Mouse (Mus musculus) kidney, adult 11 months (tissue): ENCODE results near the gene Kif26a.
A peak's percentile ranks its signal among the peaks of the same experiment; 100 is the strongest.

Experiments used
- DNase-seq: peaks from one replicate; pipeline ENCODE4 v3.0.0; 2022

Kif26a gene

DNA sequence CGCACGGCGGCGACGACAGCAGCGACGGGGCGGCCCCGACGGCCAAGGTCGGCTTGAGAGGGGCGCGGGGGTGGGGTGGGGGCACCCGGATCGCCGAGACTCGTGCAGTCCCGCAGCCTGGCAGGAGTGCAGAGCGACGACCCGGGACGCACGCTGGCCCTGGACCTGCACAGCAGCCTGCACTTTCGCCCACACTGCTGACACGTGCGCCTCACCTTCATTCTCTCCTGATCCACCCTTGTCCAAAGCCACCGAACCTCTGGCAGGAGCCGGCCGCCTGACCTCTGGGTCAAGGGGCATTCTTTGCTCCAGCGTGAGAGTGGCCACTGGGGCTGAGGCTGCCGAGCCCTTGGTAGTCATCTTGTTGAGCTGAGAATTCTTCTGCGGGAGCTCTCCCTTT is 15.1 kb upstream of the Kif26a start:
- peak; percentile 84 for DNase-seq

DNA sequence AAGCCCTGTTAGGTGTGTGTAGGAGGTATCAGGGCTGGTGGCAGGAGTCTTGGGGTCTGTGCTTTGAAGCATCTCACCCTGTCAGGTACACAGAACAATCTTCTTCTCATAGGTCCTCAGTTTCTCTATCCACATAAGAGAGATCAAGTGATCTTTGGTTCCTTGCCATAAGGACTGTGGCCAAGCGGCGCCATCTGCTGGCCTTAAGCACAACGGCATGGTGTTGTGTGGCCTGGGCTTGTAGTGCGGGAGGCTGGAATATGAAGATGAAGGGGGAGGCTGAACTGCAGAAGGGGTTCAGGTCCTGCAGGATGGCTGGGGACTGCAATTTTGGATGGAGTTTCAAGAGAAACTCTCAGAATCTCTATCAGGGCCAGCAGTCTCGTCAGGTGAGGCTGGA is 5.8 kb upstream of the Kif26a start:
- peak; percentile 54 for DNase-seq

DNA sequence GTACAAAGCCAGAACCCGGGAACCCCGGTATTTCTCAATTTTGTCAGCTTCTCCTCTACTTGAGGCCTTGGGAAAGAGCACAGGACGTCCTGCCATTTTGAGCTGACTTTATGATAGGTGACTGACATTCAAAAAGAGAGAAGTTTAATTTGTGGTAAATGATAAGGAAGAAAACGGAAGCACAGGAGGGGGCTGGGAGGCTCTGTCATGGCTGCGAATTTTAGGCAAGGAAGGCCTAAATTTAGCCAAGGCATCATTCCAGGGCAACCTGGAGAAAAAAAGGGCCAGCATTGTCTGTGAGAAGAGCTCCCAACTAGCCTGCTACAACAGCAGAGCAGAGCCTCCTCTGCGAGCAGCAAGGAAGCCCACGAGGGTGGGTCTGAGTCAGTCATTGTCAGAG is 5.3 kb upstream of the Kif26a start:
- DNase-seq: no peak

DNA sequence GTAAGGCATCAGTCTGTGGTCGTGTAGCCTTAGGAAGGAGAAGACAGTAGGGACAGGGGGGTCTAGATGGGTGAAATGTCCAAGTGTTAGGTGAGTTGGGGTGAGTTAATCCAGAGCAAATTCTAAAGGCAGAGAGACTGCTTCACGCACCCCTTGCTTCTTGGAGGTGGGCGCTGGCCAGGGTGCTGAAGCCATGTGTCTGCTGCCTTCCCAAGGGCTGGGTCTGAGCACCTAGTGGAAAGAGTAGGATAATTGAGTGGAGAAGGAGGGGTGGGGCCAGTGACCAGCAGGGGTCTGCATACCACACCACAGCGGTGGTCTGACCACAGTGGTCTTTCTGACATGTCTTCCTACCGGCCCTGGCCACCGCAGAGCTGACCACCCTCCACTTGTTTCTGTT is 4.7 kb upstream of the Kif26a start:
- DNase-seq: no peak

DNA sequence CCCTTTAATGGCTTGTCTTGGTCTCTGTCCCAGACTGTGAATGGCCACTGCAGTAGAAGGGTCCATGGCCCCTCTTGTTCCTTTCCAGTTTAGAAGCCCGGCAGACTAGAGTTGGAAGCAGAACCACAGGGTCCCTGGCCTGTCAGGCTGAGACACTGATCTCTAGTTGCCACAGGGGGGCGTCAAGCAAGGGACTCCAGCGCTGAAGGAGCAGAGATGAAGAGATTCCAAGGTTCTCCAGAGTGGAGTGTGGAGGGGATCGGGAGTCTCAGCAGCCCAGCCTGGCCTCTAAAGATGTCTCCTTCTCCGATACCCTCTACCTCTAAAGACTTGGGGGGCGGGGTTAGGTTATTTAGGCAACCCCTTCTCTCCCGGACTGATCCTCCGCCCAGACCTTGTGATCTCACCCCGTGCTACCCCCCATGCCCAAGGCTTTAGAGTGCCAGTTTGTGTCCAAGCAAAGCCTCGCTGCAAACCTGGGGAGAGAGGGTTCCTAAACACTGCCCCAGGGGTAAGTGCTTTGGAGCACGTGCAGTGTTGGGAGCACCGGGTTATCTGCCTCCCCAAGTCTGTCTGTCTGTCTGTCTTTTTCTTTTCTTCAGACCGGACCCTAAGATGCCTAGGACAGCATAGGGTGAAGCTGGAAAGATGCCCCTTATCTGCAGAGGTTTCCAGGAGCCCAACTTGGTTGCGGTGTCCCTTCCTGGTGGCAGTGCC is 2.7 kb upstream of the Kif26a start:
- DNase-seq: no peak

DNA sequence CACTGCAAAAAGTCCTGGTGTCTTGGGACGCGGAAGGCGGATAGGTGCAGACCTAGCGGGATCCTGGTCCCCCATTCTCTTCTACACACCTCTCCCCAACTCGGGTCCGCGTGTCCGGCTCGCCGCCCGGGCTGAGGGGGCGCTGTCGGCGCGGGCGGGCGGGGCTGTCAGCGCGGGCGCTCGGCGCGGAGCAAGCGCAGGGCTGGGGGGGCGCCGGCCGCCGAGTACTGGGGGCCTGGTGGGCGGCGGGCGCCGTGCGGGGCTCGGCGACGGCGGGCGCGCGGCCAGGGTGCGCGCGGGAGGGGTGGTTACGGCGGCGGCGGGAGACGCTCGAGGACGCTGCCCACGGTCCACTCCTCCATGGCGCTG is 2.2 kb upstream of the Kif26a start:
- no peak for DNase-seq

DNA sequence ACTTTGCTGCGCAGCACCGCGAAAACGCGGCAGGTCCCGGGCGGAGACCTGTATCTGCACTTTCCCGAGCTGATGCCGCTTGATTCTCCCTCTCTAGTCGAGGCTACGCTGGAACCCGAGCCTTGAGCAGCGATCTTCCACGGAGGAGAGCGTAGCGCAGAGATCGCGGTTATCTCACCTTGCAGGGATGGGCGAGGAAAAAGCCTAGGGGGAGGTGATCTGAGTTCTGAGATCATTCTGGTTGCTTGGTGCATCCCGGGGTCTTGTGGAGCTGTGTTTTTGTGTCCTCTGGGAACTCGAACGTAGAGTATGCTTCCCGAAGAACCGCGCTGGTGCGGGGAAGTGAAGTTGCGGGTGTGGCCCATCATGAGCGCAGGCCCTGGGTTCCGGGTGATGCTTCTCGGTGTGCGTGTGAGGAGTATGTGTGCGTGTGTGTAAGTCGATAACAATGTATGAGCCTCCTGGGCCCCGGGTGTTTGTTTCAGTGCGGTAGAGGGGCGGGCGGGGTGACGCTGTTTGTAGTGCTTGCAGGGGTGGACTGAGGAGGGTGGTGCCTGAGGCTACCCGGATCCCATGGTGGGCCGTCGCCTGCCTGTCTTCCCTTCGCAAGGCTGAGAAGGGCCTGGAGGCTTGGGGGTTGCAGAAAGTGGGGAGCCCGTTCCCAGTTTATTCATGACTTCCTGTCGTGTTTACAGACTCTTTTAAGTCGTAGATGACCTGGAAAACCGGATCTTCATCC is 1.5 kb upstream of the Kif26a start:
- DNase-seq: no peak

DNA sequence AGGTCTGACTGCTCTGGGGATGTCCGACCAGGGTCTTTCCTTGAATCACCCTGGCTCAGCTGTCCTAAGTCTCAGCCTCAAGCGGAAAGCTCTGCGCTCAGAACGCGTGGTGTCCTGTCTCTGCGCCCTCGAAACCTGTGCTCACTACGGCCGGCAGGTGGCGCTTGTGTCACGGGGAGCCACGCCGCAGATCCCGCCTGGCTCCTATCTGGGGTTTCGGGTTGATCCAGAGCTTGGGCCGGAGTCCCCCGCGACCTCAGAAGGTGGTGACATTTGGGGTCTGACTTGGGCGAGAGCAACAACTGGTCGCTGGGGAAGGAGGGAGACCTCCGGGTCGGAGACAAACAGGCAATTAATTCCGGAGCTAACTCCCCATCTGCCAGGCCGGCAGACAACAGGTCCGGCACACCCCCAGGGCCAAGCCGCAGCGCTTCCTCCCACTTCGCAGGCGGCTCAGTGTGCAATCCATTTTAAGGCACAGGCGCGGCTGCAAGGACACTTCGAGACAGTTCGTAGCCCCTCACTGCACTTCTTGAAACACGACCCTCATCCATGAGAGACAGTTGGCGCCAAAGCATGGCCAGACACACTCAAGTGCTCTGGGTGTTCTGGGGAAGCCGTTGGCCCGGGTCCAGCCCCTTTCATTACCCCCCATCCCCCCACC is 665 bp upstream of the Kif26a start:
- DNase-seq: peak; percentile 64

DNA sequence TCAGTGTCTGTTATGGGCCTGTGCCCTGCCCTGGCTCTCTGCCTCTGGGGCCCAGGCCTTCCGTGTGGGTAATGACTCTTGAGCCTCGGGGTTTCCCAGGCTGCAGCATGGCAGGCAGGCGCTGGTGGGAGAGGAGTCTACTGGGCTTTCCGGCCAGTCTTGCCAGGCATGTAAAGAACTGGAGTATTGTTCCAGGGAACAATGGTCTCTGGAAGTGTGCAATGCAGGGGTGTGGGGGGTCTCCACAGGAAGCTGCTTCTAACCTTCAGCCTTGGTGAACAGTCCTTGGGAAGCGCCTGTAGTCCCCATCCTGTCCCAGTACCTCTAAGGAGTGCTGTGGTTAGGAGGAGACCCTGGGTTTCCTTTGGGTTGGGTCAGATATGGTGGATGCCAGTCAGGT is 1.4 kb downstream of the Kif26a start:
- no peak for DNase-seq

DNA sequence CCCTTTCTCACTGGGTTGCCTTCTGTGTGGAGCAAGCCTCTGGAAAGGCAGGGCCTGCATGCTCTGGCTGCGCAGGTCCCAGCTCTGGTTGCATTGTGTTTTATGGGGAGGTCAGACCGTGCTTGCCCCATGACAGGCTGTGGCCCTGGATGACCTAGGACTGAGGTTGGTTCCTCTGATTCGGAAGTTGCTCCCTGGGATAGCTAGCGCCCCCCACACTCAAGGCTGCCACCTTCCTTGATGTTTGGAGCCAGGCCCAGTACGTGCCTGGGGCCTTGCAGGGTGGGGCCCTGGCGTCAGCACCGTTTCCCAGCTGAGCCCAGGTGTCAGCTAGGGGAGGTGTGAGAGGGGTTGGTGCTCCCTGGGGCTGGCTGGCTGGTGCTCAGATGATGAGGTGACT is 4.0 kb downstream of the Kif26a start:
- DNase-seq: no peak

DNA sequence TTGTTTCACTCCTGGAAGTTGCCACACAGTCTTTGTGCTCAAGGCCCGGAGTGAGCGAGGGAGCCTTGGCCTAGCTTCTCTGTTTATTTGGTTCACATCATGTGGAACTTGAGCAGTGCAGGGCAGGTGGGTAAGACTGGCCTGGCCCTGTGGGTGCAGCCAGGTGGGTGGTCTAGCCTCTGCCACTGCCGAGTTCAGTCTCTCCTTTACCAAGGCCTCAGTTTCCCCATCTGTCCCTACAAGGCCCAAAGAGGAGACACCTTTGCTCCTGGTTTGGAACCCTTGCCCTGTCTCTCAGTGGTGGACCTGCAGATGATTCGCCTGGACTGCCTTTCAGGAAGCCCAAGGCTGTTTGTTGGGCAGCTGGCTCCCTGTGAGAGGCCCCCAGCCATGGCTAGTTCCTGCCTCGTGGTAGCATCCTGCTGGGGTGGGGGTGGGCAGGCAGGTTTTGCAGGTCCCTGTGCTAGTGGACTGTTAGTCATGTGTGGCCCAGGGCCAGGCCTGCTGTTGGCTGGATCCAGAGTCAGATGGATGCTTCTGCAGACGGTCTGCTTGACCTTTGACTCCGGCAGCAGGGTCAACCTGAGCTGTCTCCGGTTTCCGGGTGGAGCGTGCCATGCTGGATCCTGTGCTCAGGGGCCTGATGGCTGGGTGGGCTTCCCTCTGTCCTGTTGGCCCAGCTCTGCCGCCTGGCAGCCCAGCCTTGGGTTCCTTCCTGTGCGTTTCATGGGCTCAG is 5.4 kb downstream of the Kif26a start:
- peak; percentile 84 for DNase-seq

DNA sequence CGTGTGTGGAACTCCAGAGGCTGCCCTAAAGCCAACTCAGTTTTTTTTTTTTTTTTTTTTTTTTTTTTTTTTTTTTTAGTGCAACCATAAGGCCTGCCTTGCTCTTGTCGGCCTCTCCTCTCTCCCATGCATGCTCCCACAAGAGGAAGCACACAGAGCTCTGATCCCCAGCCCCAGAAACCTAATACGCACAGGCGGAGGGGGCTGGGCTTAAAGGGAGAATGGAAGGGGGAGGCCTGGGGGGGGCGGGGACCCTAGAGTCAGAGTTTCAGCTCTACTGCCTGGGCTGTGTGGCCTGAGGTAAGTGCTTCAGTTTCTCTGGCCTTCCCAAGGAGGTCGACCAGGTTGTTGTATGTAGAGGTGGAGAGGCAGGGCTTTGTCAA is 6.0 kb downstream of the Kif26a start:
- DNase-seq: no peak

DNA sequence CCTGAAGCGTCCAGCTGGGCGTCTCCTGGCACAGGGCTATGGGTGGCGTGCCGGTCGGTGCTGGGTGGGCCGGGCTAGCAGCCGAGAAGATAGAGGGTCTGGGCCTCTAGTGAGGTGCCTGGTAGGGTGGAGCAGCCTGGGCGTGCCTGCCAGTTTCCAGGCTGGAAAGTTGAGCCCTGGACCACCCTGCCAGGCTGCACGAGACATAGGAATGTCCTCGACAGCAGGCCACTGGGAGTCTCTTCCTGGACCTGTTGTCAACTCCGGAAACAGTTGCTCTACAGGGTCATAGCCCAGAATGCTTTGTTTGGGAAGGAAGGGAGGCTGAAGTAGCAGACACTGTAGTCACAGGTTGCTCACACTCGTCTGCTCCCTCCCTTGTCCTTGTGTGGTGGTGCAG is 7.6 kb downstream of the Kif26a start:
- DNase-seq: peak; percentile 31

DNA sequence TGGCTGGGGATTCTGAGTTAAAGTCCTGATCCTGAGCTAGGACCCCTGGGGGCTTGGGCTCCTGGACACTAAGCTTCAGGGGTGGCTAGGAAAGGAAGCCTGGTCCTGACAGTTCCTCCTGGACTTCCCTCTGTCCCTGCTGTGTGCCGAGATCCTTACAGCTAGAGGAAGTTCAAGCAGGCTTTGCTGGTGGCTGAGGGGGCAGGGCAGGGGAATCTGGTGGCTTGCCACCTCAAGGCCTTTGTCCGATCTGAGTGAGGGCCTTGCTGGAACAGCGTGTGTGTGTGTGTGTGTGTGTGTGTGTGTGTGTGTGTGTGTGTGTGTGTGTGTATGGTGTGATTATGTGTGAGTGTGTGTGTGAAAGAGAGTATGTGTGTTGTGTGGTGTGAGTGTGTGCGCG is 8.5 kb downstream of the Kif26a start:
- DNase-seq: no peak

DNA sequence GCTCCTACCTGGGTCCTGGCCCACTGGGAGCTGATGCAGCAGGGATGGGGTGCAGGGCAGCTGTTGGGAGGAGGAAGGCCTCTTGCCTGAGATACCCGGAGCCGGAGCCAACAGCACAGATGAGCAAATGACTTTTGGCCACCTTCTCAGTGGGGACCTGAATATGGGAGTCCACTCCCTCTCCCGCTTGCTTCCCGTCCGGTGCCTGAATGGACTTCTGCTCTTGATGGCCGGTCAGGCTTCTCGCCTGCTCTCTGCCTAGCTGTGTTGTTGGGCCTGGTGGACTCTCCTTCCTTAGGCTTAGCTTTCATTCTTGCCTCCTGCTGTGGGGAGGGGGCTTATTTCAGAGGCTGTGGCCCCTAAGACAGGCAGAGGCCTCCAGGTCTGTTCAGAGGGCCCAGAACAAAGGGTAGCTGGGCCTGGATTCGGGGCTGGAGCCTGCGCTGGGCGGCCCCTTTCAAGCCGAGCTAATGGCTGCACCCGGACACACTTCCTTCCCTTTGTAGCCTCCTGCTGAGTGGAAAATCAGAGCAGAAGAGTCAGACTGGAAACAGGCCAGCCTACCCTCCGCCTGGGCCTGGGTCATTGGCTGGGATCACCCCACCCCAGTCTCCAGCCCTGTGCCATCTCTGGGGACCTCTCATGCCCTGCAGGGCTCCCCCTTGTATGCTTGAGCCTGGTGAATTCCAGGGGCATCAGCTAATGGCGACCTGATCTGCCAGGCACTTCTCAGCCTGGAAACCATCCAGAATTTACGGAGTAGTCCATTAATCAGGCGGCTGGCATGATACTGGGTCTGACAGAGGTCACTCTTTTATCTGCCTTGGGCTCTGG is 9.4 kb downstream of the Kif26a start:
- peak; percentile 57 for DNase-seq

DNA sequence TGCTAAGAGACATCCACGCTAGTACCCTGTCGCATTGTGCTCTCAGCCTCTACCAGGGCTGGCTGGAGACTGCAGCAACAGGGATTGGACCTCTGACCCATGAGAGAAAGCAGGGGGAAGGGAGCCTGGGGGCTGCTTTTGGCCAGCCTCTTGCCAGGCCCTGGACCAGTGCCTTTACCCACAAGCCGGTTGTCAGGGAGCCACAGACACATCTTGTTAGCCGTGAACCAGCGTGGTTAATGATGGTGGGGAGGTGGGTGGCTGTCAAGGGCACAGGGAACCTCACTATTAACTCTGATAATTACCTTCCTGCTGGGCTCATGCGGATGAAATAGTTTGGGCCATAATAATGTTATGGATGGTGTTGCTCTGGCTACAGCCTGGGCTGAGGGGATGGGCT is 10.8 kb downstream of the Kif26a start:
- DNase-seq: no peak

DNA sequence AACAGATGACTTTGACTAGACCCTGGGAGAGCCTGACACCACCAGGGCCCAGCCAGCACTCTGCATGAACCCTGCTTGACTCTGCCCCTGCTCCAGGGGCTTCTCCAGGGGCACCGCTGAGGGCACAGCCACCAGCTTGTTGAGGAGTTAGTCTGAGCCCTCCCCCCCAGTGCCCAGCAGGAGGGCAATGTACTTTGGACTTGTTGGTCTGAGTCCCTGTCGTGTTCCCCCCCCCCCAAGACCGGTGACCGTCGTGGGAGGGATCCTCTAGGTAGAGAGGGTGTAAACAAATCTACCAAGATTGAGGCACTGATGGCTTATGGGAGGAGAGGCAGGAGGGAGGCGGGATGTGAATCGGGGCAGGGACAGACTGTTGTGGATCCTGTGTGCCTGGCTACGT is 12.2 kb downstream of the Kif26a start:
- no peak for DNase-seq

DNA sequence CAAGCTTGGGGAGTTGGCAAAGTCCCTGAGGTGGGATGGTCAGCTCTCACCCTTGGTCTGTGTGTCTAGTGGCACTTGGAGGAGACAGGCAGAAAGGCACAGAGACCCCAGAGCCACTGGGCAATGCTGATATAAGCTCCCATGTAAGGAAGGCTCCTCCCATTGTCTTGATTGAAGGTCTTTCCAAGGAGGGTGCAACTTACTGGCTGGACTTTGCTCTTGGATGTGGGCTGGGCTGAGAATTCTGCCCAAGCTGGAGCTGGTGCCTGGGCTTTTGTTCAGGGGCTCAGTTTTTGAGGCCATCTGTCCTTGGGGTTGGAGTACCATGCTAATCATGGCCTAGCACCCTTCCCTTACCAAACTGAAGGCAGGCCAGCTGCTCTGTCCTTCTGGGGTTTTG is 12.8 kb downstream of the Kif26a start:
- no peak for DNase-seq

DNA sequence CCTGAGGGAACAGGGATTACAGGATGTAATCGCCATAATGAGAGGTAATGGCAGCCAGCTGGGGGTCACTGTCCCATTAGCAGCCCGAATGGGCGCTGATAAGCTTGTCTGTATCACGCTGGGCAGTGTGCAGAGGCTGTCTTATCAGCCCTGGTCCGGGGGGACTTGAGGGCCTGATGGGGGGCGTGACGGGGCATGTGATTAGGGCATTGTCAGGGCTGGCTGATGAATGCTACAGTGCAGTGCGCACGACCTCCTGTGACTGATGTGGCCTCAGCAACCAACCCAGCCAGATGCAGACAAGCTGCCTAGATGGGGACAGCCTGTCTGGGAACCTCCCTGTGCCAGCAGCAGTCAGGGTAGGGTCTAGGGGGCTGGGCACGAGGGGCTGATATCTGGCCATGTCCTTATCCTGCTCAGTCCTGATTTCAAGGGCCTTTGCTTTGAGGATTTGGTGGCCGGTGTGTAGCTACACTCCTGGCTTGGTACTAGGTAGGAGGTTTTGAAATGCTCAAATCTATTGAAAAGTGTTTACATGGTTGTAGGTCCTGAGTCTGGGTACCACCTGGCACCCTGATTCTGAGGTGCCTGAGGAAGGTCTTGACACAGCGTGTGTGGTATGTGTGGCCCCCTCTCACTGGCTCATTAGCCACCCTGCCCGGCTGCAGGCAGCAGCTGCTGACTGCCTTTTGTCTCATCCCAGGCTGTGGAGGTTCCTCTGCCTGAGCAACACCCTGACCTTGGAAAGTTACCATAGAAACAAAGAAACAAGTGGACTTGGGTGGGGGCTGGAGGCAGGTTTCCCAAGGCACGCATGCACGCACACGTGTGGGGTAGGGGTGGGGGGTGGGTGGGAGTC is 18.2 kb downstream of the Kif26a start:
- DNase-seq: no peak

DNA sequence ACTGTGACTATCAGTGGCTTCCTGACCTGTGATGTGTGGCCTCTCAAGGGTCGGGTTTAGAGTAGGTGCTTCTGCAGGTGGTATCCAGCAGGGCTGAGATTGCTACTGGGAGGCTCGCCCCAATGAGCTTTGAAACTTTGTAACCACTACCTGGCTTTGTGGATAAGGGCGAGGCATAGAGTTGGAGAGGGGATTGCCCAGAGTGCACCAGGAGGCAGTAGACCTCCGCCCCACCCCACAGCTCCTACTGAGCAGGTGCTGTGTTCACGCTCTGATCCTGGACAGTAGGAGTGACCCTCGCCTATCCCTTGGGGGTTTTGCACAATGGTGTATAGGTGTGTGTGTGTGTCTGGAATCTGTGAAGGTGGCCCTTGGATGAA is 18.8 kb downstream of the Kif26a start:
- DNase-seq: no peak

DNA sequence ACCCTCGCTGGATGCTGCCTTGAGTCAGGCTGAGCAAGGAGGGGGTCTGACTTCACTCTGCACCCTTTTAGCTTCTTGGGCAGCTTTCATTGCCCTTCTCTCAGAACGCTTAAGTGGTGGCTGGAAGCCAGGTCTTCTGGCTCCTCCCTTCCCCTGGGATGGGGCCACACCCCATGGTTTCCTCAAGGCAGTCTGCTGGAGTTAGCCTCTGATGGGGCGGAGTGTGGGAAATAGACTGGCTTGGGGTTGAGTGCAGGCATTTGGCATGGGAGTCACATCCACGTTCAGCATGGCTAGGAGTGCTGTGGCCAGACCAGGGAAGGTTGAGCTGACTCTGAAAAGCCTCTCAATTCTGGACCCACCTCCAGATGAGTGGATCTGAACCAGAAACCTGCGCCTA is 23.2 kb downstream of the Kif26a start:
- DNase-seq: peak; percentile 50
